Mouse (Mus musculus) lung, postnatal 36 days (tissue): ENCODE data around the gene 1700037H04Rik.

Experiments
- DNase-seq: peaks from one replicate; pipeline ENCODE4 v3.0.0; 2022; ENCODE audit warnings: mixed read lengths

1700037H04Rik gene

GRCm38 (mm10) chr2:131159938-131160581 is at the start of gene 1700037H04Rik:
TSS of gene 1700037H04Rik (minus strand) at chr2:131160081.
- DNase-seq, result peak; percentile 99

- peak; percentile 39 for DNase-seq
Measured at GRCm38 (mm10) chr2:131209125-131209795, 49.4 kb upstream of the 1700037H04Rik start.

GRCm38 (mm10) chr2:131208356-131208755 is 48.5 kb upstream of the 1700037H04Rik start:
- DNase-seq, result no peak

GRCm38 (mm10) chr2:131206778-131207177 is 46.9 kb upstream of the 1700037H04Rik start, which contains the start of gene Ap5s1:
TSS of gene Ap5s1 (plus strand) at chr2:131207078.
- no peak for DNase-seq

- DNase-seq, result no peak
Measured at GRCm38 (mm10) chr2:131205521-131206182, 45.8 kb upstream of the 1700037H04Rik start.

- DNase-seq, result peak; percentile 99
Measured at GRCm38 (mm10) chr2:131204410-131204981, 44.6 kb upstream of the 1700037H04Rik start.

GRCm38 (mm10) chr2:131203816-131204409 is 44.0 kb upstream of the 1700037H04Rik start:
- peak; percentile 61 for DNase-seq

GRCm38 (mm10) chr2:131201262-131201661 is 41.4 kb upstream of the 1700037H04Rik start:
- no peak for DNase-seq

- no peak for DNase-seq
Measured at GRCm38 (mm10) chr2:131200710-131201109, 40.8 kb upstream of the 1700037H04Rik start.

- DNase-seq, result peak; percentile 91
Measured at GRCm38 (mm10) chr2:131196606-131197316, 36.9 kb upstream of the 1700037H04Rik start.

GRCm38 (mm10) chr2:131191005-131191390 is 31.1 kb upstream of the 1700037H04Rik start:
- no peak for DNase-seq

- DNase-seq, result peak; percentile 48
Measured at GRCm38 (mm10) chr2:131190344-131191004, 30.6 kb upstream of the 1700037H04Rik start.

GRCm38 (mm10) chr2:131189521-131190309 is 29.8 kb upstream of the 1700037H04Rik start:
- peak; percentile 70 for DNase-seq

- DNase-seq, result no peak
Measured at GRCm38 (mm10) chr2:131188311-131188710, 28.4 kb upstream of the 1700037H04Rik start.

- DNase-seq, result no peak
Measured at GRCm38 (mm10) chr2:131187602-131187922, 27.7 kb upstream of the 1700037H04Rik start.

GRCm38 (mm10) chr2:131186771-131187601 is 27.1 kb upstream of the 1700037H04Rik start, which contains the start of the genes Cdc25b and Spef1:
TSS of gene Cdc25b (plus strand) at chr2:131186949.
TSS of gene Spef1 (minus strand) at chr2:131187282.
- DNase-seq, result peak; percentile 94

- DNase-seq, result no peak
Measured at GRCm38 (mm10) chr2:131186343-131186742, 26.5 kb upstream of the 1700037H04Rik start.

GRCm38 (mm10) chr2:131179990-131180587 is 20.2 kb upstream of the 1700037H04Rik start, which contains the start of gene Cenpb:
TSS of gene Cenpb (minus strand) at chr2:131180067.
- peak; percentile 86 for DNase-seq

- DNase-seq, result peak; percentile 57
Measured at GRCm38 (mm10) chr2:131179246-131179886, 19.5 kb upstream of the 1700037H04Rik start.
